Mouse (Mus musculus) lung, embryonic 16.5 days (tissue): ENCODE measurements at regions not wholly inside any gene's neighbourhood (a gene's known extent, or its start where the extent isn't known, plus 50 kb on each side); places are given as distances from the start of the nearest gene placed in this dataset.

ENCODE experiments used
- ATAC-seq: fragments of 200-750 bp; cut with Nextera tagmentation; 2 replicates; pipeline ENCODE4 v1.8.0; 2017; ENCODE audit warnings: low read depth, mild to moderate bottlenecking, moderate library complexity
- H3K27ac ChIP-seq: fragments of 300-500 bp; sonication (generic); 2 replicates; pipeline ENCODE4 v1.5.1; 2014; ENCODE audit warnings: mild to moderate bottlenecking, control low read depth, low read length
- H3K27me3 ChIP-seq: fragments of 300-500 bp; sonication (generic); 2 replicates; pipeline ENCODE4 v1.6.1; 2014; ENCODE audit warnings: low read depth, low read length, mixed read lengths; ENCODE audit not compliant: control insufficient read depth, insufficient read depth
- H3K36me3 ChIP-seq: fragments of 300-500 bp; sonication (generic); 2 replicates; pipeline ENCODE4 v1.6.1; 2014; ENCODE audit warnings: low read length; ENCODE audit not compliant: control insufficient read depth, insufficient read depth
- H3K4me1 ChIP-seq: fragments of 300-500 bp; sonication (generic); replicated peaks from 2 replicates; pipeline ENCODE4 v1.6.1; 2014; ENCODE audit warnings: low read length, mixed read lengths; ENCODE audit not compliant: control insufficient read depth, insufficient read depth
- H3K4me2 ChIP-seq: fragments of 300-500 bp; sonication (generic); 2 replicates; pipeline ENCODE4 v1.6.1; 2014; ENCODE audit warnings: low read depth, low read length, control low read depth
- H3K4me3 ChIP-seq: fragments of 300-500 bp; sonication (generic); 2 replicates; pipeline ENCODE4 v1.5.1; 2014; ENCODE audit warnings: mild to moderate bottlenecking, low read length, control low read depth
- H3K9ac ChIP-seq: fragments of 300-500 bp; sonication (generic); 2 replicates; pipeline ENCODE4 v1.6.1; 2014; ENCODE audit warnings: low read length, control low read depth
- H3K9me3 ChIP-seq: fragments of 300-500 bp; sonication (generic); 2 replicates; pipeline ENCODE4 v1.6.1; 2016; ENCODE audit warnings: low read length; ENCODE audit not compliant: control insufficient read depth
- WGBS: fragments of 180-500 bp; shearing (Covaris S2); extraction: QIAGEN DNeasy Blood & Tissue Kit; methylation state at CpG from one replicate; pipeline ENCODE4 v1.1.7; 2014; 5-methylcytosine and 5-hydroxymethylcytosine counted together

DNA sequence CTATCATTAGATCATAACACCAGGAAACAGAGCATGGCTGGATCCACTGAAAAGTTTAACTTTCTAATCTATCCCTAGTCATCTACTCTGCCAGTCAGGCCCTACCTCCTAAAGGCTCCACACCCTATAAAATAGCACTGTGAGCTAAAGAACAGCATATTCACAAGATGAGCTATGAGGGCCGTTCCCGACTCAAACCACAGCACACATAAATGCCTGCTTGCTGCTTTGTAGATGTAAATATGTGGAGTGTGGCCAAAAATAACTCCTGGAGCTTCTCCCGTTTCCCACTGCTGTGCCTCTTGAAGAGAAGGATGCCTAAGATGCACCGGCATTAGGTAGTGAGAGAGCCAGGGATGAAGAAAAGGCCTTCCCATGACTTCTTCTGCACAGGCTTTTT is 1632.3 kb downstream of the 4930444P10Rik start:
- Histone ChIP-seq H3K4me1 (peaks cover 6% of the 10 kb centered on the region), H3K4me3 (no peak overlapping the region), H3K27ac (no peak overlapping the region), H3K4me2 (no peak overlapping the region), H3K9ac (no peak overlapping the region), H3K36me3 (no peaks in the 10 kb centered on the region), H3K27me3 (no peaks in the 10 kb centered on the region), H3K9me3 (no peaks in the 10 kb centered on the region)
- WGBS: 56% methylated on average over 4 of the region's 4 CpGs
- no peak for ATAC-seq

DNA sequence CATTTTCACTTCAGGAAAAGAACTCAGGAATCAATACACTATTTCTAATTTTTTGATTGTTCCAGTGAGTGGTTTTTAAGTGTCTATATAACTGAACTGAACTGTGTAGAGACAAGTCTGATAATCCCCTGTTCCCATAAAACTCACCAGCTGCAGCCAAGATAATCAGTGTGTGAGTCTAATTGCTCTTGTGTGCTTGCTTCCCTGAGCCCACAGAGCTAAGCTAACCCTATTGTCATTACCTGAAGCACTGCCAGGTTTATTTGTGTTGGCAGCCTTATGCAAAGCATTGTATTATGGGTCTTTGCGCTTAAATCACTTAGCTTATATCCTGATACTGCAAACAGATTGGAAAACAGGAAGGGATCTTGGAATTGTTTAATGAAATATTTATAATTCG is 1663.8 kb downstream of the 4930444P10Rik start:
- Histone ChIP-seq H3K4me3 (no peak overlapping the region), H3K36me3 (no peaks in the 10 kb centered on the region), H3K9me3 (no peaks in the 10 kb centered on the region), H3K27ac (no peak overlapping the region), H3K27me3 (no peaks in the 10 kb centered on the region), H3K4me1 (no peaks in the 10 kb centered on the region), H3K4me2 (no peak overlapping the region), H3K9ac (no peak overlapping the region)
- no peak for ATAC-seq
- 66% methylated on average over 2 of the region's 2 CpGs for WGBS

DNA sequence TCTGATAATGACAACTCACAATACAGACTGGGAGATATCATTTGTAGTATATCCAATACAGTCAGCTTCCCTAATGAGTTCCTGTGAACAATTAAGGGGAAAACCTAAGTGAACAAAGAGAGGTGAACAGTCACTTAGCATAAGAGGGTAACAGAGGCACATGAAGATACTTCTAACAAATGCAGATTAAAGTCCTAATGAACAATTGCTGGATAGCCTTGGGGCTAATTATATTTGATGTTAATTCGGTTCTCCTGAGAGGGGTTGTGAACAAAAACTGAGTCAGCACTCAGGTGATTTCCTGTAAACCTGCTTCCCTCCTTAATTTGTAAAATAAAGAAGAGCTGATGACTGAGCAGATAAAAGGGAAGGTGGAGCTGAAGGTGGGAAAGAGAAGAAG is 1672.1 kb downstream of the 4930444P10Rik start:
- Histone ChIP-seq H3K4me2 (no peak overlapping the region), H3K27ac (no peak overlapping the region), H3K36me3 (no peaks in the 10 kb centered on the region), H3K9me3 (no peaks in the 10 kb centered on the region), H3K9ac (no peak overlapping the region), H3K4me3 (no peak overlapping the region), H3K4me1 (no peaks in the 10 kb centered on the region), H3K27me3 (no peaks in the 10 kb centered on the region)
- 91% methylated on average over 1 of the region's 1 CpGs for WGBS
- ATAC-seq: no peak

DNA sequence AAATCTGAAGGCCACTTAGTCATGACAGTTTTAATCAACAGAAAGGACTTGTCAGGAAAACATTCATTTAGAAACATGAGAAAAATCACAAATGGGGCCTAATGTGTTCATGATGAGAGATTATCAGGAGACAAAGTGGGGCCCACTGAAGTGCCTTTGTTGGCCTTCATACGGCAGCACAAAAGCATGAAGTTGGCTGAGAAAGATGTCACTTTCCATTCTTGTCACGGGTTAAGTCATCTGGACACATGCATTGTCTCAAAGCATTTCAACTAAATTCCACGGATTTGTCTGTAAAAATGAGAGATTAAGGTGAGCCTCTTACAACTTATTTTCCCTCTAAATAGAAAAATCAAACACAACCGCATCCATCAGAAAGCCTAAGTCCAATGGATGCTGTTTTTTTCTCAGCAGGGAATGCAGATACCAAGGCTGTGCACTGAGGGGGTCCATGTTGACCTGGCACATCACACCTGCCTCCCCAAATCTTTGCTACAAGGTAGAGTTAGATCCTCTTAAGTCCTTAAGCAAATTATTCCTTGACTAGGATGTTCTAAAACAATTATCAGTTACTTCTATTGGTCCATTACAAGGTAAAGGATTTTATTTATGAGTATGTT is 1679.2 kb downstream of the 4930444P10Rik start:
- Histone ChIP-seq H3K9me3 (no peaks in the 10 kb centered on the region), H3K9ac (no peak overlapping the region), H3K4me3 (no peak overlapping the region), H3K4me2 (no peak overlapping the region), H3K4me1 (no peaks in the 10 kb centered on the region), H3K27me3 (no peaks in the 10 kb centered on the region), H3K27ac (no peak overlapping the region), H3K36me3 (no peaks in the 10 kb centered on the region)
- WGBS: 67% methylated on average over 4 of the region's 4 CpGs
- no peak for ATAC-seq

DNA sequence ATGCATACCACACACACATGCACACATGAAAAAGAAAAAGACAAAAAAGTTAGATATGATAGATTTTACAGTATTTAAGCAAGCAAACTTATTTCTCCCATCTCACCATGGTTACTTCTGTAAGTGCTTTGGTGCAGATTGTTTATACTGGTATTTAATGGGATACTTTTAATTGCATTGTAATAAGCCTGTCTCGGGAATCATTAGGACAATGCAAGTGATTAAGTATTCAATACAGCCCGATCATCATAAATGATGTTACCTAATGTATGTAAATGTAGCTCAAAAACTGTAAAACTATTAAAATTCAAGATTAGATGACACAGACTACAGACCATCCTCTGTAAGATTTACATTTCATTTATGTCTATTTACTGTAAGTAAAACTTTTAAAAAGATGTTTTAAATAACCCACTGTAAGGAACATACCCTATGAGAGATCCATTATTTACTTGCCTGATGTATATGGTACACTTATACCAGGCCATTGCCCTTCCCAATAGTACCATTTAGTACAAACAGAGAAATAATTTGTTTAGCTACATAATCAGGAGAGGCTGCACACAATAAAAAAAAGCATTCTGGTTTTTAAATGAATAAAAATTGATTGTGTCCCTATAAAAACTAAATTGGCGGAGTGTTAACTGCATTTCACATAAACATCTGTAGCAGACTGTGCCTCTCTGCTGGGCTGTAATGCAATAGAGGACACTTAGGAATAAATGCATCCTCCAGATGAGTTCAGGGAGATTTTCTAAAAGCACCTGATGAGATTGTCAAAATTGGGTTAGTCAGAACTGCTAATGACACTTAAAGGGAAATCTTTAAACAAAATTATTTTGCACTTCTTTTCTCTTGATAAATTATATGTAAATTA is 1722.9 kb downstream of the 4930444P10Rik start:
- no peak overlapping the region for H3K4me3 ChIP-seq
- H3K9me3 ChIP-seq: no peaks in the 10 kb centered on the region
- H3K27ac ChIP-seq: no peak overlapping the region
- H3K36me3 ChIP-seq: no peaks in the 10 kb centered on the region
- WGBS: 84% methylated on average over 3 of the region's 3 CpGs
- ATAC-seq: no peak
- no peaks in the 10 kb centered on the region for H3K27me3 ChIP-seq
- H3K4me2 ChIP-seq: no peak overlapping the region
- H3K4me1 ChIP-seq: no peaks in the 10 kb centered on the region
- no peak overlapping the region for H3K9ac ChIP-seq

DNA sequence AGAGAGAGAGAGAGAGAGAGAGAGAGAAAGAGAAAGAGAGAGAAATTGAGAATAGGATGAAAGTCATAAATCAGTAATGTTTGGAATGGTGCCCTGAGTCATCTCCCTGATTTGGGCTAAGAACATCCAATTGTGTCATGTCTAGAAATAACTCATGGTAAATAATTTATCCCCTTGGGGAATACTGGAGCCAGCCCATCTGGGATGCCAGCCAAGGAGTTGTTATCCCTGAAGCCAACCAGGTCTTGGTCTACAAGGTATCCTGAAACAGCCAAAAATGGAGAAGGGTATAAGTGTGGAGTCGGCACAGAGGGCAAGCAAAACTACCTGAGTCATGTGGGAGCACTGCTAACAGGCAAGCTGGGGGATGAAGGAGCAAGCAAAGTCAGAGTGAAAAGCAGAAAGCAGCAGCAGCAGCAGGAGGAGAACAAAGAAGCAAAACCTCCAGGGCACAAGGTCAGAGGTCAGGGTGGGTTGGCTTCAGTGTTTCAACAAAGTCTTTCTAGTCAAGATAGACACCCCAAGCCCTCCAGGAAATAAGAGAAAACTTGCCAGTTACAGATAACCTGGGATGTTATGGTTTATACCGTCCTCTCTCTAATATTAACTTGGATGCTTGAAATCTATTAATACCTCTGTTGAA is 1733.0 kb downstream of the 4930444P10Rik start:
- Histone ChIP-seq H3K36me3 (no peaks in the 10 kb centered on the region), H3K4me2 (no peak overlapping the region), H3K4me3 (no peak overlapping the region), H3K9me3 (no peaks in the 10 kb centered on the region), H3K9ac (no peak overlapping the region), H3K27ac (no peak overlapping the region), H3K4me1 (no peaks in the 10 kb centered on the region), H3K27me3 (no peaks in the 10 kb centered on the region)
- 54% methylated on average over 2 of the region's 2 CpGs for WGBS
- ATAC-seq: no peak
